Mouse (Mus musculus): ENCODE measurements around the gene Bglap.

Bglap gene

DNA sequence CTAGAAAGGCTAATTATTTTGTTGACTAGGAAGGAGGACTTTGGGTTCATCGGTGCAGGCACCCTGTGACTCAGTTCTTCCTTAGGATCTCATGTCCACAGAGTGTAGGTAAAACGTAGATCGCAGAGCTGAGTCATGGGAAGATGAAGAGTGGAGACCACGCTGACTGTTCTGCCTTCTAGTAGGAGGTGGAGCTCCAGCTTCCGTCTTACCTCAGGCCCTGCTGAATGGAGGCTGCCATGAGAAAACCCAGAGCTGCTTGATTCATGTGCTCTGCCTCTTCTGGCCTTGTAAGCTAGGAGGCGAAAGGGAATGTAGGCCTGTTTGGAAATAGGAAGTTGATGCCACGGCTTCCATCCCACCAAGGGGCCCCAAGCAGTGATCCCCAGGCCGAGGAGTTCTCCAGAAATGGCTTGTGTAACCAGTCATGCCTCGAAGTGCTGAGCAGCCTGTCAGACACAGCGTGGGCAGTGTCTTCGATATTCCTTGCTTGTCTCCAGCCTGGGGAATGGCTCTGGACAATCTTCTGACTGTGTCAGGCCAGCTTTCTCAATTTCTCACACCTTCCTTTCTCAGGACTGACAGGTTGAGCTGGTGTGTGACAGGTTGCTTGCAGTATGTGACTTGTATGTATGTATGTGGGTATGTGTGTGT, 46.8 kb downstream of the Bglap start:
- peak; percentile 25 for DNase-seq

- DNase-seq, result peak; percentile 98
These were observed 47.9 kb downstream of the Bglap start, which contains the start of the genes Tmem79 and Smg5 for GRCm38 (mm10) chr3:88336058-88337013. TSS of gene Tmem79 (minus strand) at chr3:88336148. TSS of gene Smg5 (plus strand) at chr3:88336260.

GRCm38 (mm10) chr3:88335436-88336053, 48.7 kb downstream of the Bglap start:
- no peak for DNase-seq

- no peak for DNase-seq
These were observed 49.3 kb downstream of the Bglap start for GRCm38 (mm10) chr3:88334902-88335435.

DNA sequence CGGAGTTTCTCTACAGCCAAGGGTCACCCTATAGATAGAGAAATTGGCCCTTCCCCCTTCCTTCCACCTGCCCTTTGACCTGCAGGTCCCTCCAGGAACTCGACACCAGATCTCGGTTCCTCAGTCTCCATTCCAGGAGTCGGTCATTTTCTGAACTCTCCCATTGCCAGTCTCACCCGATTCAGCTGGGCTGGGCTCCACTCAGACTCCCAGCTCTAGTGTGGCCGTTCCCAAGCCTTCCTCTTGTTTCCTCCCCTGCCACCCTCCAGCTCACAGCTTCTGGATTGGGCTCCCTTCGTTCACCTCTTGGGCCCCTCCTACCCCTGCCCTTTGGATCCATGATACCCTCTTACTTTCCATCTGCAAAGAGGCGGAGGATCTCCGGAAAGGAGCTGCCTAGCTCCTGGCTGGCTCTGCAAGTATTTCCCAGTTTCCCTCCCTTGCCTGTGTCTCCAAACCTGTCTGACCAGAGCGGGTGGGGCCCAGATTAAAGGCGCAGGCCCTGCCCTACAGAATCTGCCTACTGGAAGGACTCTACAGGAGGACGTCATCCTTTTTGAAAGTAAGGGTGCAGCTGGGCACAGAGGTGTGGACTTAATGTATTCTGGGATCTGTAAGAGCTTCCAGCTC, 50.1 kb downstream of the Bglap start:
- no peak for DNase-seq

All from thymus, postnatal 25 days (tissue).